Mouse (Mus musculus) mouse embryonic stem cell (cell line): Measurements from ENCODE around the gene Calhm5.

Experiments used
- in situ Hi-C, 2 experiments: fragments of 300-500 bp; cut with MboI; formaldehyde crosslinking; loops; 1 replicate in 1 of 2; 3 replicates in 1 of 2; pipeline ENCODE4 v1.14.3; 2019 to 2020; ENCODE audit warnings: low sequenced_read_pairs in 2 of 2, low pct_unique_long_range_greater_than_20kb in 1 of 2, mixed read lengths in 1 of 2; ENCODE audit not compliant: unreplicated experiment in 1 of 2

The Calhm5 gene

DNA sequence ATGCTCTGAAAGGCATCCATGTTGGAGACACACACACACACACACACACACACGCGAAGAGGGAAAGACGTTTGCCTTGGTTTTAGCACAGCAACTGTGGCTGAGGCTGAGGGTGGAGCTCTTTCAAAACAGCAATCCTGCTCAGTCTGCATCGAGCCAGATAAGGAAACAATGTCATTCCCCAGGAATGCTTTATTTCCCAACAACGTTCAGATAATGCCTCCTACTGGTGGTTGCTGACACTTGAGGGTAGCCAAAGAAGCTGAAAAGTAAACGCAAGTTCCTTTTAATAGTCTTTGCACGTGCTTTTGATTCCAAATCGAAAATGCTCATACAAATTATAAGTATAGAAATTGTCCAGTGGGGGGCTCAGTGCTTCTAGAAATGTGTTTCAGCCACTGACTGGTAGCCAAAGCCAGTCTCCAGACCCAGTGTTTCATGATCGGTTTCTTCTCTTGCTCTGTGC is at the start of gene Calhm5:
Calhm5 (minus strand) TSS at position 102 of the 466 bp plus-strand sequence.
- in situ Hi-C loops: no loop called here

- in situ Hi-C loops: no loop called here
Measured at GRCm38 (mm10) chr10:34141693-34142092, 45.4 kb upstream of the Calhm5 start.

DNA sequence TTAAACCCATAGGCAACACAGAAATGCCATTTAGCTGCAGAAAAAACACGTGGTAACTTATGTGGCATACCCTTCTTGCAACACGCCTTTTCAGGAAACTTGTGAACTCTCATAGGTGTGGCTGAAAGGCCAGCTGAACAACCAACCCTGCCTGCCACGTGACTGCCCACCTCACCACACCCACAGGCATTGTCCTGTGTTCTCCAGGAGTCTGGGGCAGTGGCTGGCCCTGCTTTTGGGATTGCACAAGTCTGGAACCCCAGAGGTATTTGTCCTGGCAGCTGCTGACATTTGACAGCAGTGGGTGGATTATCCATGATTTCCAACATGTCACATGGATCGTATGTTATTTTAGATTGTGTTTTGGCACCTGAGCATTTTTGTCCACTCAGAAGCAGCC is 43.4 kb upstream of the Calhm5 start:
- in situ Hi-C loops: no loop called here

GRCm38 (mm10) chr10:34138027-34138426 is 41.7 kb upstream of the Calhm5 start:
- in situ Hi-C loops: no loop called here

DNA sequence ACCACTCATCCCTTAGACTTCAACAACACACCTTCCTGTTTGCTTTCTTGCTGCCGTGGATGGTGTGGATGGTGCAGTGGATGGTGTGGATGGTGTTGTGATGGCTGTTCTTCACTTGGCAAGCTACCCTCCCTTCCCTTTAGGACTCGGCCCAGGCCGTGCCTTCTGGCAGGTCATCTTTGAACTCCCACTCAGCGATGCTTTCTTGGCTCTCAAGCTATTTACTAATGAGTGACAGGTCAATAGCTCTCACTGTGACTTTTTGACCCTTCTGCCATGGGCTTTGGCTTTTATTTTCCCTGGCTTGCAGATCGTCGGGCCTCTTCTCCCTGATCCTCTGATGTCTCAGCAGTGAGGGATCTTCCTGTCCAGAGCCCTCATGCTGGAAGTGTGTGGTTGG is 40.1 kb upstream of the Calhm5 start:
- in situ Hi-C loops: no loop called here

DNA sequence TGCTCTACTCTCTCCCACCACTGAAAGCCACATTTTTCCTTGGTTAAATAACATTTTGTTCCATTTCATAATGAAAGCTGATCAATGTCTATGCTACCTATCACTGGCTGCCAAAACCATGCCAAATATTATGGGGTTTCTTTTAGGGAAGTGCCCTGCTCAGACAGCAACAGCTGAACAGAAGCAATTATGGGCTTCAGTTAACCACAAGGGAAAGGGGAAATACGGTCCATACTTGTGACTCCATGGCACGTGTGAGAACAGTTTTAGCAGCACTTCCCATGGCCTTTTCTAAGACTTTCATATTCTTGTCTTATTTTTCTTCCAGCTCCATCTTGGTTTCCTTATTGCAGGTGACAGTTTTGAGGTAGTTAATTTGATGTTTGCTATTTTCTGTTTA is 35.0 kb upstream of the Calhm5 start:
- in situ Hi-C loops: no loop called here

- in situ Hi-C loops: no loop called here
Measured at GRCm38 (mm10) chr10:34128391-34128790, 32.1 kb upstream of the Calhm5 start.

DNA sequence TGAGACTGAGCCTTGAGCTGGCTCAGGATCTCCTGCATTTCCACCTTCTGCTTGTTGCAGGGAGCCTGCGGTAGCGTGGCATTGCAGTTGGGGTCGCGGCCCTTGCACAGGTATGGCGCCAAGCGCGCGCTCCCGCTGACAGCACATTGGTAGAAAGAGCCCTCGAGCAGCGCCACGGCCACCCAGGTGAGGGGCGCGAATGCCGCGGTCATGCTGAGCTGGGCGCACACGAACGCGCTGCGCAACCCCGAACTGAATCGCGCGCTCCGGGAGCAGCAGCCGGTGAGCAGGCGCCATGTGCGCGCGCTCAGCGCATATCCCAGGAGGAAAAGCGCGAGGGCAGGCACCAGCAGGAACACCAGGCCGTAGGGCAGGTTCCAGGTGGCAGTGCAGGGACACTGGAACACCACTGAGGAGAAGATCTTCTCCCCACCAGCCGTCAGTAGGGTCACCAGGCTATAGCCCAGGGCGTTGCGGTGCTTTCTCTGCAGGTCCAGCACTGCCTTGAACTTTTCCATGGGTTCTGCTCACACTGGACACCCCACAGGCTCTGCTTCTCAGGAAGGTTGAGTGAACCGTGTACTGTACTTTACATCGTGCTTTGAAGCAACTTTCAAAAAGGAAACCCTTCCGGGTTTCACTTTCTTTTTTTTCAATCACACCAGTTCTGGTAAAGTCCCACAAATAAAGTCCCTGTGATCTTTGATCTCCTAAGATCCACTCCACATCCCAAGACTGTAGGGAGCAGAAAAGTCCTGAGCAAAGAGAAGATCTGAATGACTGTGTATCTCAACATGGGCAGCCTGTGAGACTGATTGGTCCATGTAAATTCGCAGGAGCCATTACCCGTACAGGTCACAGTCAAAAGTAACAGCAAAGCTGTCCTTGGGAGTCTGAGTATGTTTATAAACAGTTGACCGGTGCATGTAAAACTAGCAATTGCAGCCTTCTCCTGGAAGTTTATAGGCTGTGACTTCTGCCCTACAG is 31.4 kb upstream of the Calhm5 start, which contains the start of gene Calhm6:
Calhm6 (minus strand) TSS at position 593 of the 987 bp plus-strand sequence.
- in situ Hi-C loops: no loop called here

- in situ Hi-C loops: no loop called here
Measured at GRCm38 (mm10) chr10:34118421-34118820, 22.1 kb upstream of the Calhm5 start.

DNA sequence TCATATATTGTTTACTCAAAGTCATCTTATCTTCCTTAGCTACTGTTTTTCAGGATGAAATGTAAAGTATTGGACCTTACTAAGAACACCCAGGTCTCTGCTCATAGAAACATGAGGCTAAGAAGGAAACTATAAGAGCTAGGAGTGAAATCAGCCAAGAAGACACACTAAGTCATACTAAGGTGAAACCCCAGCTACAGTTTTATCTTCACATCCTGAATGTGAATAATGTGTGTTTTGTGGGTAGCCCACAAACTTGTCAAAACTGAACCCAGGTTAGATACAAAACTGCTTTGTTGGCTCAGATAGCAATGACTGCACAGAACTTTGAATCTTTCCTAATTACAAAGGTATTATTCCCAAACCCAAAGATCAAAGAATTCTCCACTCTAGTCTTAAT is 21.5 kb upstream of the Calhm5 start:
- in situ Hi-C loops: no loop called here

DNA sequence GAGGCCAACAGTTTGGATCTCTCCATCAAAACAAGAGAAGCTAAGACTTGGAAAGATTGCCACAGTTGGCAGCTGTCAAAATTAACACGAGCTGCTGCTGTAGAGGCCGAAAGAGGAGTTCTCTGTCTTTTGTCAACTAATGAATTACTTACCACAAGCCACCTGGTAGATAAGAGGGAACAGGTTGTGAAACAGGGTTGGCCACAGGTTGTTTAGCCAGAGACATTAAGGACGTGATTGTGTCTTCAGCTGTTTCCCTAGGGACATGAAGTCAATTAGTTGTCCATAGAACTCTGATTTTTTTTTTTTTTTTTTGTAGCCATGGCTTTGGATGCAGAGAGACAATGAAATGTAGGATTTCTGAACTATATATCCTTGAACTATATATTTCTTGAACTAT is 20.8 kb upstream of the Calhm5 start:
- in situ Hi-C loops: no loop called here

GRCm38 (mm10) chr10:34111964-34112738 is 15.8 kb upstream of the Calhm5 start:
- in situ Hi-C loops: no loop called here

- in situ Hi-C loops: no loop called here
Measured at GRCm38 (mm10) chr10:34110863-34111465, 14.6 kb upstream of the Calhm5 start.

DNA sequence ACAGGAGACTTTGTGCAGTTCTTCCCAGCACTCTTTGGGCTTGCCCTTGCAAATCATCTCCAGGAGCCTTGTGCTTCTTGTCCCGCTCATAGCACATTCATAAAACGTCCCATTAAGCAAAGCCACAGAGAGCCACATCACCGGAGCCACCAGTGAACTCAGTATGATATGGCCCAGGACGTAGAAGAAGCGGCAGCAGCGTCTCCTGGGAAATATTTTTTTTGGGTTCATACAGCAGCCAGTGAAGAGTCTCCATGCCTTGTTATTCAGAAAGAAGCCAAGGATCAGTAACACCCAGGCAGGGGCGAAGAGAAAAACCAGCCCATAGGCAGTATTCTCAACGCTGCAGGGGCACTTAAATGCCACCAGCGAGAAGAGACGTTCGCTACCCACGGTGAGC is 355 bp downstream of the Calhm5 start:
- in situ Hi-C loops: no loop called here

DNA sequence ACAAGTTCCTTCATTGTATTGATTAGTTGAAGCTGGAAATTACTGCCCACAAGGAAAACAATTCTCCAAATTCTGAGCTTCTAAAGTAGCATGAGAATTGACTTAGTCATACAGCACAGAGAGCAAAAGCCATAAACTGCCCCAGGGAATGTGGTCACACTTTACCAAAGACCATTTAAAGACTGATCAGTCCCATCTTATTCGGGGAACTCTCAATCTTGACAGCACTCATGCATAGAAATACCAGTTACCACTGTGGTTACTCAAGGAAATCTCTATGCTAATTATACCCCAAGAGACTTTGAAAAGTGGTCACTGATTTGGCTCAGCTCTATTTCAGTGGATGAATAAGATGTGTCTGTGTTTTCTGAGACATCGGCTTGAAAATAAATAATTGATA is 1.2 kb downstream of the Calhm5 start:
- in situ Hi-C loops: no loop called here

GRCm38 (mm10) chr10:34091888-34092287 is 4.4 kb downstream of the Calhm5 start:
- in situ Hi-C loops: no loop called here

GRCm38 (mm10) chr10:34090481-34090880 is 5.8 kb downstream of the Calhm5 start:
- in situ Hi-C loops: no loop called here

DNA sequence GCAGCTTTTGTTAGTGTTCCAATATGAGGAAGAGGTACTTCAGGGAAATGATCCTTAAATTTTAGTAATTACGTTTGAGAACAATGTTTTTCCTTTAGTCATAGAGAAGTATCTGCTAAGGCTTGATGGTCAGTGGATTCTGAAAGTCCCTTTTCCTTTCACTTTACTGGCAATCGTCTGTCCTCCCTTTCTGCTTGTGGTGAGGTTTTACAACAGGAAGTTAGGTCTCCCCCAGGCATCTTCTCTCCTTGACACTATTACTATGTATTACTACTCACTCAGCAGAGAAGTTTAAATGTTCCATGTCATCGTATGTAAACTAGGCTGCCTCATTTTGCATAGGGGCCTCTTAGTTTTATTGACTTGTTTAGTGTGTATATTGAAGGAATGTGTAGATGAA is 6.8 kb downstream of the Calhm5 start:
- in situ Hi-C loops: no loop called here

DNA sequence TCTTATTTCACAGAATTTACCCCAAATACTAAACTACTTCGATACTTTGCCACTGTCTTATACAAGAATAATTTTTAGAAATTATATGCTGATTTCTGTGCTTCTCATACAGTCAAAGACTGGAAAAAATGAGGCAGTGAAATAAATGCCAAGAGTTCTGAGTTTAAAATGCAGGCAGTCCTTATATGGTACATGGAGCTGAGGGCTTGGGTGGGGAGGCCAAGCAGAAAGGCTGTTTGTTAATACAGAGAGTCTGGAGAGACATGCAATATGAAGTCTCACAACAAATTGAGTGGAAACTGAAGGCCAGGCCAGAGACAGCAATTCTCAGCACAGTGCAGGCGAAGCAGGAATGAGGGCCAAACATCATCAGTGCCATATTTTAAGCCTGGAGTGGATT is 7.8 kb downstream of the Calhm5 start:
- in situ Hi-C loops: no loop called here
